20 mouse cellular contexts compared by ENCODE assay signal in the genomic region with DNA sequence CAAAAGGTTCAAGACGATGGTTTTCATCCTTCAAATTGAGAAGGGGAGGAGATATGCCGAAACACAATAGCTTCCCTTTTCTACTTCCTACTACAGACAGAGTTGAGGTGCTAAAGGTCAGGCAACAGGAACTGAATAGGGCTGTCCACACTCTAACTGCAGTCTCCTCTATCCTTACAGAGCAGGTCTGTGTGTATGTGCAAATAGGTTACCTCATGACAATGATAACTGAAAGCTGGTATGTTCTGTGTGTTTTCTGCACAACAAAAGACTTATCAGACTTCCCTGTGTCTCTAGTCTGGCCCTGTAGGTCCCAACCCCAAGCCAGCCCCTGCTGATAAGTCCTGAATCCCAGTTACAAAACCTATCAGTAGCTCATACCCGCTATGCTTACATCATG. TPM values are rescaled to one million over a fixed set of nuclear protein-coding genes. Genes with fewer than 3 reads are reported as not detected.
DNase-seq lines count a peak whose midpoint lies in the region; ATAC-seq and TF ChIP-seq lines count a peak whose summit lies in the region.
"Had no signal": no experiment of that assay in that cellular context is flagged by ENCODE, and none has a peak within 500 bp of the region (broad histone marks: within the 10 kb centered on the region; RNA-seq: fewer than 3 reads in every experiment).

No protein-coding gene starts in this region.

- H3K9me3 ChIP-seq in liver, embryonic 16.5 days (replicated peaks; ENCODE audit: control insufficient read depth, low read length) = no peaks in the 10 kb centered on the region
- no peaks in the 10 kb centered on the region for H3K9me3 ChIP-seq in stomach, embryonic 15.5 days

- WGBS in spleen, adult 2 months = 48% methylated on average over 3 of the region's 3 CpGs
- WGBS in liver, embryonic 16.5 days (ENCODE audit: insufficient replicate concordance) = 15% methylated on average over 3 of the region's 3 CpGs
- WGBS in stomach, embryonic 15.5 days = 68% methylated on average over 3 of the region's 3 CpGs

- peaks cover 12% of the 10 kb centered on the region; the same call in 1 of the 2 replicates for H3K4me1 ChIP-seq in spleen, adult 2 months (ENCODE audit: control insufficient read depth, insufficient read depth, insufficient read length)
- H3K4me1 ChIP-seq in liver, embryonic 16.5 days (ENCODE audit: control insufficient read depth, low read depth, low read length) = peaks cover 15% of the 10 kb centered on the region
- no peaks in the 10 kb centered on the region for H3K4me1 ChIP-seq in stomach, embryonic 15.5 days
- H3K4me1 ChIP-seq: kidney, embryonic 15.5 days; midbrain, embryonic 12.5 days had no signal

- H3K9ac ChIP-seq in liver, embryonic 16.5 days (ENCODE audit: low read depth, low read length) = no peak overlapping the region
- H3K9ac ChIP-seq in stomach, embryonic 15.5 days = no peak overlapping the region
- H3K9ac ChIP-seq: forebrain, postnatal 0 days; kidney, embryonic 15.5 days; lung, embryonic 14.5 days; midbrain, embryonic 12.5 days had no signal

- H3K27me3 ChIP-seq in spleen, adult 2 months (ENCODE audit: control insufficient read depth, insufficient read depth, low read length) = no peaks in the 10 kb centered on the region
- H3K27me3 ChIP-seq in liver, embryonic 16.5 days (ENCODE audit: control insufficient read depth, insufficient read depth, low read depth, low read length) = no peaks in the 10 kb centered on the region
- no peaks in the 10 kb centered on the region for H3K27me3 ChIP-seq in stomach, embryonic 15.5 days (replicated peaks)
- H3K27me3 ChIP-seq: kidney, embryonic 15.5 days; midbrain, embryonic 12.5 days had no signal

- no peak overlapping the region for H3K4me3 ChIP-seq in spleen, adult 2 months (ENCODE audit: extremely low read depth, insufficient read depth, insufficient read length)
- H3K4me3 ChIP-seq in liver, embryonic 16.5 days (ENCODE audit: low read depth, low read length) = no peak overlapping the region
- H3K4me3 ChIP-seq in stomach, embryonic 15.5 days (replicated peaks) = no peak overlapping the region
- H3K4me3 ChIP-seq: kidney, embryonic 15.5 days; midbrain, embryonic 12.5 days had no signal

- peak overlapping the region; percentile 29; the same call in 1 of the 2 replicates for H3K27ac ChIP-seq in spleen, adult 2 months (ENCODE audit: insufficient read depth, low read length)
- H3K27ac ChIP-seq in liver, embryonic 16.5 days (ENCODE audit: low read length) = peak overlapping the region; percentile 66
- no peak overlapping the region for H3K27ac ChIP-seq in stomach, embryonic 15.5 days
- H3K27ac ChIP-seq: kidney, embryonic 15.5 days; midbrain, embryonic 12.5 days had no signal

- H3K4me2 ChIP-seq in liver, embryonic 16.5 days (ENCODE audit: low read depth, low read length) = 0 out of 2 replicates have a peak overlapping the region, but pooled peaks have one; percentile 1
- H3K4me2 ChIP-seq in stomach, embryonic 15.5 days = no peak overlapping the region
- H3K4me2 ChIP-seq: heart, embryonic 11.5 days; kidney, embryonic 15.5 days; lung, embryonic 14.5 days; midbrain, embryonic 12.5 days had no signal

- H3K36me3 ChIP-seq in spleen, adult 2 months (ENCODE audit: control insufficient read depth, insufficient read depth, low read length) = no peaks in the 10 kb centered on the region
- no peaks in the 10 kb centered on the region for H3K36me3 ChIP-seq in liver, embryonic 16.5 days (ENCODE audit: control insufficient read depth, insufficient read depth)
- H3K36me3 ChIP-seq in stomach, embryonic 15.5 days = no peaks in the 10 kb centered on the region

- DNase-seq in spleen, adult 2 months (ENCODE audit: low read depth in 1 of 2, low spot score in 2 of 2) = no peak
- DNase-seq in spleen, adult 18-20 months = no peak
- no peak for DNase-seq in thymus, postnatal 10 days (ENCODE audit: low spot score in 2 of 2)
- no peak for DNase-seq in gastrocnemius, adult 18-20 months (ENCODE audit: low spot score)
- DNase-seq in kidney, postnatal 10 days = no peak
- DNase-seq: adrenal gland, postnatal 36 days; cerebellum, postnatal 25 days; forebrain, postnatal 0 days; gastrocnemius, postnatal 10 days; heart, postnatal 4 days; lung, embryonic 14.5 days; right cerebral cortex, postnatal 25 days; thymus, postnatal 14 days had no signal

- peak; percentile 83 for ATAC-seq in granulocyte monocyte progenitor cell, adult 5-6 weeks (replicated peaks; ENCODE audit: poor library complexity, severe bottlenecking)
- ATAC-seq in liver, embryonic 16.5 days (ENCODE audit: low read depth) = peak; percentile 83
- ATAC-seq in stomach, embryonic 15.5 days (ENCODE audit: insufficient read depth, low FRiP score, low read depth) = peak; percentile 43; the same call in 1 of the 2 replicates
- ATAC-seq: forebrain, postnatal 0 days; inflammation-experienced regulatory T-cells, adult 6 months had no signal

- no peak for TF ChIP-seq CTCF in spleen, adult 2 months (IDR thresholded peaks at IDR 0.05; ENCODE audit: extremely low read depth, insufficient read depth, insufficient read length, insufficient replicate concordance)

- no peak for TF ChIP-seq POLR2A in spleen, adult 2 months (IDR thresholded peaks at IDR 0.05; ENCODE audit: low read depth, low read length)

RNA-seq across cellular contexts. Expression of a gene that starts 16.5 kb away (rescaled TPM):
- 3.5 and 4.9 TPM in 2 replicates for polyA plus RNA-seq in spleen, adult 2 months (2012; rRNA removed)
- total RNA-seq in granulocyte monocyte progenitor cell, adult 5-6 weeks (2014; fragmentation: Nextera tagmentation) = 20.6 and 45.0 TPM in 2 replicates
- total RNA-seq in granulocyte monocyte progenitor cell, adult 5-6 weeks (2017) = 28.4 and 39.2 TPM in 2 replicates
- polyA plus RNA-seq in liver, embryonic 16.5 days (2015; fragmentation: Nextera tagmentation; extraction: Ambion mirVana) = 7.3 and 7.5 TPM in 2 replicates
- polyA plus RNA-seq in stomach, embryonic 15.5 days (2015; fragmentation: Nextera tagmentation; extraction: Ambion mirVana) = 21.9 and 22.3 TPM in 2 replicates
- 10 to 100 TPM in 1 of 2 experiments, 1 to 10 TPM in 1; 9.2 to 13.8 TPM for total RNA-seq in gastrocnemius, adult 18-20 months (2021)
